Mouse (Mus musculus): ENCODE results near the gene Chd4. TPM values are rescaled to one million over a fixed set of nuclear protein-coding genes. Genes with fewer than 3 reads are reported as not detected.

Gene Chd4
- polyA plus RNA-seq, 2 experiments, result 78.6 to 89.7 TPM

DNA sequence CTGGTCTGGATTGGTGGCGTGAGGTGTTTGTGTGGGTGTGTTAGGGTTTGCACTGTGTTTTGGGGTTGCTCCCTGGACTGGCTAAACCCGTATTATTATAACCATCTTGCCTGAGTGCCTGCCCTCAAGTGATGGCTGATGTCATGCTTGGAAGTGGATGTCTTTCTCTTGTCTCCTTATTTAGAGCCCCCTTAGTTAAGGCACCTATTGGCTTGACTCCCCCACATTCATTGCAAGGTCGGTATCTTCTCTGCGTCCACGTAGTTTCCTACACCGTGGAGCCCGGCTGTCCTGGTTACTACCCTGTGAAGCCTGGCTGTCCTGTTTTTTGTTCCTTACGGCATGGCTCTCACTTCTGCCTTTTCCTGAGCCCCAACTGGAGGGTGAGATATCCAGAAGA, 2.2 kb downstream of the Chd4 start:
- WGBS, result 58% methylated on average over 8 of the region's 8 CpGs
- Histone ChIP-seq H3K27ac (replicated peaks; ENCODE audit: low read depth, low read length) (no peak overlapping the region), H3K9ac (ENCODE audit: low read depth, low read length, severe bottlenecking) (peak overlapping the region; percentile 88), H3K27me3 (ENCODE audit: control insufficient read depth, insufficient read depth, low read length) (no peaks in the 10 kb centered on the region), H3K4me2 (replicated peaks; ENCODE audit: low read depth, low read length, severe bottlenecking) (peak overlapping the region; percentile 82), H3K9me3 (ENCODE audit: control insufficient read depth, low read length) (no peaks in the 10 kb centered on the region), H3K4me1 (ENCODE audit: control insufficient read depth, insufficient read depth, low read length) (peaks cover 24% of the 10 kb centered on the region), H3K4me3 (replicated peaks; ENCODE audit: low read length) (peak overlapping the region; percentile 96), H3K36me3 (ENCODE audit: control insufficient read depth, insufficient read depth, low read length) (peaks cover 56% of the 10 kb centered on the region)
- ATAC-seq (ENCODE audit: low FRiP score, low read depth), result no peak
- DNase-seq (ENCODE audit: low spot score), result no peak
- no peak for TF ChIP-seq POLR2A (IDR thresholded peaks at IDR 0.05; ENCODE audit: borderline replicate concordance, extremely low read depth, insufficient read depth, insufficient read length)

DNA sequence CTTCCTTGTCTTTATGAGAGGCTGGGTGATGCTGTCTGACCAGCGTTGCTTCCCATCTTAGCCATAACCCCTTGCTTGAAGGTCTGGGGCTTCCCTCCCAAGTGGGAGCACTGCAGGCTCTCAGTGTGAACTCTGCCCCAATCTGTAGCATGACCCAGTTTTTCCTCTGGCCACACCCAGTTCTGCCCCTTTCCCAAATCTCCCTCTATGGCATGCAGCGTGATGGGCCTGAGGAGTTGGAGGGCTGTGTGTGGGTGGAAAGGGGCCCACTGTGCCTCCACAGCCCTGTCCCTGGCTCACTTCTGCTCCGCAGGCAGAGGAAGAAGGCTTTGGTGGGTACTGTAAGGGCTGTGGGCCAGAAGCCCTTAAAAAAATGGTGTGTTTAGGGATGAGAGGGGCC, 2.7 kb downstream of the Chd4 start:
- Histone ChIP-seq H3K9ac (ENCODE audit: low read depth, low read length, severe bottlenecking) (peak overlapping the region; percentile 26), H3K9me3 (ENCODE audit: control insufficient read depth, low read length) (no peaks in the 10 kb centered on the region), H3K4me3 (replicated peaks; ENCODE audit: low read length) (peak overlapping the region; percentile 96), H3K27ac (replicated peaks; ENCODE audit: low read depth, low read length) (no peak overlapping the region), H3K36me3 (ENCODE audit: control insufficient read depth, insufficient read depth, low read length) (peaks cover 60% of the 10 kb centered on the region), H3K4me1 (ENCODE audit: control insufficient read depth, insufficient read depth, low read length) (peaks cover 24% of the 10 kb centered on the region), H3K4me2 (replicated peaks; ENCODE audit: low read depth, low read length, severe bottlenecking) (peak overlapping the region; percentile 82), H3K27me3 (ENCODE audit: control insufficient read depth, insufficient read depth, low read length) (no peaks in the 10 kb centered on the region)
- DNase-seq (ENCODE audit: low spot score), result no peak
- no peak for ATAC-seq (ENCODE audit: low FRiP score, low read depth)
- TF ChIP-seq POLR2A (IDR thresholded peaks at IDR 0.05; ENCODE audit: borderline replicate concordance, extremely low read depth, insufficient read depth, insufficient read length), result no peak
- WGBS, result 69% methylated on average over 3 of the region's 3 CpGs

- Histone ChIP-seq H3K9ac (ENCODE audit: low read depth, low read length, severe bottlenecking) (peak overlapping the region; percentile 17; the same call in 1 of the 2 replicates), H3K4me2 (replicated peaks; ENCODE audit: low read depth, low read length, severe bottlenecking) (peak overlapping the region; percentile 15), H3K36me3 (ENCODE audit: control insufficient read depth, insufficient read depth, low read length) (peaks cover 70% of the 10 kb centered on the region), H3K27ac (replicated peaks; ENCODE audit: low read depth, low read length) (no peak overlapping the region), H3K4me3 (replicated peaks; ENCODE audit: low read length) (no peak overlapping the region), H3K4me1 (ENCODE audit: control insufficient read depth, insufficient read depth, low read length) (peaks cover 24% of the 10 kb centered on the region), H3K9me3 (ENCODE audit: control insufficient read depth, low read length) (no peaks in the 10 kb centered on the region), H3K27me3 (ENCODE audit: control insufficient read depth, insufficient read depth, low read length) (no peaks in the 10 kb centered on the region)
- no peak for DNase-seq (ENCODE audit: low spot score)
- ATAC-seq (ENCODE audit: low FRiP score, low read depth), result no peak
- no peak for TF ChIP-seq POLR2A (IDR thresholded peaks at IDR 0.05; ENCODE audit: borderline replicate concordance, extremely low read depth, insufficient read depth, insufficient read length)
- 54% methylated on average over 4 of the region's 5 CpGs for WGBS
Observed at GRCm38 (mm10) chr6:125099421-125099971, 3.7 kb downstream of the Chd4 start.

DNA sequence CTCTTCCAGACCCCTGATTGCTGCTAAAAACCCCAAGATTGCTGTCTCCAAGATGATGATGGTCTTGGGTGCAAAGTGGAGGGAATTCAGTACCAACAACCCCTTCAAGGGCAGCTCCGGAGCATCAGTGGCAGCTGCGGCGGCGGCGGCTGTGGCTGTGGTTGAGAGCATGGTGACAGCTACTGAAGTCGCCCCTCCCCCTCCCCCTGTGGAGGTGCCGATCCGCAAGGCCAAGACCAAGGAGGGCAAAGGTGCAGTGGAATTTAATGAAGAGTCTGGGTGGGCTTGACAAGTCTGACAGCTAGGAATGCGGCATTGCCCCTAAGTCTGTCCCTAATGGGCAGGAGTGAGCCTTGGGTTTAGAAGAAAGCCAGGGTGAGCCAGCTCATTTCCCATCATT, 5.7 kb downstream of the Chd4 start:
- DNase-seq (ENCODE audit: low spot score), result no peak
- no peak for TF ChIP-seq POLR2A (IDR thresholded peaks at IDR 0.05; ENCODE audit: borderline replicate concordance, extremely low read depth, insufficient read depth, insufficient read length)
- no peak overlapping the region for H3K4me3 ChIP-seq (replicated peaks; ENCODE audit: low read length)
- peaks cover 89% of the 10 kb centered on the region for H3K36me3 ChIP-seq (ENCODE audit: control insufficient read depth, insufficient read depth, low read length)
- 72% methylated on average over 9 of the region's 9 CpGs for WGBS
- no peaks in the 10 kb centered on the region for H3K9me3 ChIP-seq (ENCODE audit: control insufficient read depth, low read length)
- H3K4me1 ChIP-seq (ENCODE audit: control insufficient read depth, insufficient read depth, low read length), result peaks cover 24% of the 10 kb centered on the region
- H3K27me3 ChIP-seq (ENCODE audit: control insufficient read depth, insufficient read depth, low read length), result no peaks in the 10 kb centered on the region
- H3K9ac ChIP-seq (ENCODE audit: low read depth, low read length, severe bottlenecking), result no peak overlapping the region
- no peak for ATAC-seq (ENCODE audit: low FRiP score, low read depth)
- no peak overlapping the region for H3K4me2 ChIP-seq (replicated peaks; ENCODE audit: low read depth, low read length, severe bottlenecking)
- no peak overlapping the region for H3K27ac ChIP-seq (replicated peaks; ENCODE audit: low read depth, low read length)

DNA sequence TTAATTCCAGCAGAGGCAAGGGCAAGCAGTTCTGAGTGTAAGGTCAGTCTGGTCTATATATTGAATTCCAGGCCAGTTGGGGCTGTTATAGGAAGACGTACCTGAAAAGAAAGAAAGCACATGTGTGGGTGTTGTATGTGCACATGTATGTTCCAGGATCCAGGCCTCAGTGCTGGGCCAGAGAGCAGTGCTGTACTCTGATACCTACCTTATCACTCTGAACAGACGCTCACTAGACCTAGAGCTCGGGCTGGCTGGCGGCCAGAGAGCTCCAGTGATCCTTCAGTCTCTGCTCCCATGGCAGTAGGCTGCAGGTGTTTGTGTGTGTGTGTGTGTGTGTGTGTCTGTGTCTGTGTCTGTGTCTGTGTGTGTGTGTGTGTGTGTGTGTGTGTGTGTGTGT, 8.4 kb downstream of the Chd4 start:
- H3K4me2 ChIP-seq (replicated peaks; ENCODE audit: low read depth, low read length, severe bottlenecking), result no peak overlapping the region
- H3K9me3 ChIP-seq (ENCODE audit: control insufficient read depth, low read length), result no peaks in the 10 kb centered on the region
- DNase-seq (ENCODE audit: low spot score) (no peak), ATAC-seq (ENCODE audit: low FRiP score, low read depth) (no peak)
- 95% methylated on average over 4 of the region's 4 CpGs for WGBS
- H3K36me3 ChIP-seq (ENCODE audit: control insufficient read depth, insufficient read depth, low read length), result peaks cover 98% of the 10 kb centered on the region
- no peak for TF ChIP-seq POLR2A (IDR thresholded peaks at IDR 0.05; ENCODE audit: borderline replicate concordance, extremely low read depth, insufficient read depth, insufficient read length)
- H3K27ac ChIP-seq (replicated peaks; ENCODE audit: low read depth, low read length), result no peak overlapping the region
- H3K9ac ChIP-seq (ENCODE audit: low read depth, low read length, severe bottlenecking), result no peak overlapping the region
- peaks cover 6% of the 10 kb centered on the region for H3K4me1 ChIP-seq (ENCODE audit: control insufficient read depth, insufficient read depth, low read length)
- H3K4me3 ChIP-seq (replicated peaks; ENCODE audit: low read length), result no peak overlapping the region
- no peaks in the 10 kb centered on the region for H3K27me3 ChIP-seq (ENCODE audit: control insufficient read depth, insufficient read depth, low read length)

DNA sequence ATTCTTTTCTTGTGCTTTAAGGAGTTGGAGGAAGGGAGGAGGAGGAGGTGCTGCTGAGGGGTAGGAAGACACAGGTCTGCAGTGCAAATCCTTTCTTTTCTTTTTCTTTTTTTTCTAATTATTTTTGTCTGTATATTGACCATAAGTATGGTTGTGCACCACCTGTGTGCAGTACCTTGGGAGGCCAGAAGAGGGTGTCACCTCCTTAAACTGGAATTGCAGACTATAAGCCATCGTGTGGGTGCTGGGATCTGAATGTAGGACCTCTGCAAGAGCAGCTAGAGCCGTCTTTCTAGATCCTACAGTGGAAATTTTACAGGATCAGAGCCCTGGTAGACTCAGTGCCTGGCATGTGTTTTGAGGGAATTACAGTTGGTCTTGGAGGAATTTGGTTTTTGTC, 11.9 kb downstream of the Chd4 start:
- 92% methylated on average over 2 of the region's 2 CpGs for WGBS
- no peak for TF ChIP-seq POLR2A (IDR thresholded peaks at IDR 0.05; ENCODE audit: borderline replicate concordance, extremely low read depth, insufficient read depth, insufficient read length)
- H3K4me3 ChIP-seq (replicated peaks; ENCODE audit: low read length), result no peak overlapping the region
- H3K9me3 ChIP-seq (ENCODE audit: control insufficient read depth, low read length), result no peaks in the 10 kb centered on the region
- H3K9ac ChIP-seq (ENCODE audit: low read depth, low read length, severe bottlenecking), result no peak overlapping the region
- H3K27ac ChIP-seq (replicated peaks; ENCODE audit: low read depth, low read length), result no peak overlapping the region
- ATAC-seq (ENCODE audit: low FRiP score, low read depth) (no peak), DNase-seq (ENCODE audit: low spot score) (no peak)
- H3K4me1 ChIP-seq (ENCODE audit: control insufficient read depth, insufficient read depth, low read length), result no peaks in the 10 kb centered on the region
- H3K27me3 ChIP-seq (ENCODE audit: control insufficient read depth, insufficient read depth, low read length), result no peaks in the 10 kb centered on the region
- H3K36me3 ChIP-seq (ENCODE audit: control insufficient read depth, insufficient read depth, low read length), result peaks cover 98% of the 10 kb centered on the region
- H3K4me2 ChIP-seq (replicated peaks; ENCODE audit: low read depth, low read length, severe bottlenecking), result no peak overlapping the region
